Mouse (Mus musculus): Measurements from ENCODE around the gene Sh3bgrl2.

GRCm38 (mm10) chr9:83545240-83545639, 2.9 kb upstream of the Sh3bgrl2 start:
- no peak for TF ChIP-seq POLR2A (IDR thresholded peaks at IDR 0.05; ENCODE audit: borderline replicate concordance, extremely low read depth, low read depth, low read length)
- no peak for TF ChIP-seq CTCF (IDR thresholded peaks at IDR 0.05; ENCODE audit: insufficient read depth, low read length)

Measured in lung, adult 2 months (tissue).